Mouse (Mus musculus) heart, embryonic 12.5 days (tissue): ENCODE results near the gene Zfp39. TPM values are rescaled to one million over a fixed set of nuclear protein-coding genes. Genes with fewer than 3 reads are reported as not detected.
"Not testable (repeated sequence)": the region's sequence is repeated elsewhere in the genome, so short reads cannot be mapped to it uniquely, and the experiment has no call there.

Source experiments
- ATAC-seq: fragments of 200-750 bp; cut with Nextera tagmentation; 2 replicates; pipeline ENCODE4 v1.8.0; 2017; ENCODE audit warnings: moderate TSS enrichment, moderate library complexity; ENCODE audit not compliant: insufficient number of reproducible peaks, low FRiP score
- H3K27ac ChIP-seq: fragments of 300-500 bp; sonication (generic); 2 replicates; pipeline ENCODE4 v1.5.1; 2016; ENCODE audit warnings: mild to moderate bottlenecking, moderate library complexity; ENCODE audit not compliant: poor library complexity, severe bottlenecking
- H3K27me3 ChIP-seq: fragments of 300-500 bp; sonication (generic); replicated peaks from 2 replicates; pipeline ENCODE4 v1.6.1; 2016; ENCODE audit warnings: mild to moderate bottlenecking, moderate library complexity
- H3K36me3 ChIP-seq: fragments of 300-500 bp; sonication (generic); 2 replicates; pipeline ENCODE4 v1.6.1; 2016; ENCODE audit warnings: mild to moderate bottlenecking, moderate library complexity
- H3K4me1 ChIP-seq: fragments of 300-500 bp; sonication (generic); replicated peaks from 2 replicates; pipeline ENCODE4 v1.6.1; 2016; ENCODE audit warnings: mild to moderate bottlenecking
- H3K4me2 ChIP-seq: fragments of 300-500 bp; sonication (generic); 2 replicates; pipeline ENCODE4 v1.6.1; 2016; ENCODE audit warnings: mild to moderate bottlenecking, moderate library complexity
- H3K4me3 ChIP-seq: fragments of 300-500 bp; sonication (generic); 2 replicates; pipeline ENCODE4 v1.5.1; 2016; ENCODE audit warnings: mild to moderate bottlenecking
- H3K9ac ChIP-seq: fragments of 300-500 bp; sonication (generic); 2 replicates; pipeline ENCODE4 v1.6.1; 2016; ENCODE audit warnings: mild to moderate bottlenecking, moderate library complexity
- H3K9me3 ChIP-seq: fragments of 300-500 bp; sonication (generic); replicated peaks from 2 replicates; pipeline ENCODE4 v1.6.1; 2016; ENCODE audit warnings: mild to moderate bottlenecking, moderate library complexity
- WGBS: fragments of 180-500 bp; shearing (Covaris S2); methylation state at CpG from one replicate; pipeline ENCODE4 v1.1.7; 2016; 5-methylcytosine and 5-hydroxymethylcytosine counted together
- polyA plus RNA-seq: library from polyadenylated mRNA; unstranded; fragments of >200 nt; fragmentation: Nextera tagmentation; extraction: Ambion mirVana; gene quantifications from 2 replicates; pipeline ENCODE4 v1.2.1, GENCODE M21; 2016

The Zfp39 gene
- polyA plus RNA-seq, 1 experiment from 2014 or later: 5.1 TPM

- ATAC-seq: no peak
- Histone ChIP-seq H3K9me3 (no peaks in the 10 kb centered on the region), H3K9ac (no peak overlapping the region), H3K27ac (no peak overlapping the region), H3K4me2 (no peak overlapping the region), H3K36me3 (peaks cover 25% of the 10 kb centered on the region), H3K27me3 (no peaks in the 10 kb centered on the region), H3K4me1 (peaks cover 11% of the 10 kb centered on the region), H3K4me3 (no peak overlapping the region)
- WGBS: 80% methylated on average over 4 of the region's 4 CpGs
Observed at GRCm38 (mm10) chr11:58870961-58871360, 33.1 kb downstream of the Zfp39 start.

GRCm38 (mm10) chr11:58867954-58868330, 36.1 kb downstream of the Zfp39 start:
- Histone ChIP-seq H3K9me3 (0 out of 2 replicates have a peak, but pooled peaks cover 3% of the 10 kb centered on the region), H3K4me2 (peak overlapping the region; percentile 90), H3K36me3 (peaks cover 22% of the 10 kb centered on the region), H3K27me3 (no peaks in the 10 kb centered on the region), H3K9ac (peak overlapping the region; percentile 78; the same call in 1 of the 2 replicates), H3K4me3 (peak overlapping the region; percentile 79), H3K27ac (no peak overlapping the region), H3K4me1 (peaks cover 11% of the 10 kb centered on the region)
- WGBS: 86% methylated on average over 6 of the region's 6 CpGs
- no peak for ATAC-seq

- Histone ChIP-seq H3K4me2 (peak within 1 kb of the TSS; percentile 90), H3K36me3 (peaks cover 22% of the 10 kb centered on the region), H3K27ac (peak within 1 kb of the TSS; percentile 80), H3K27me3 (no peaks in the 10 kb centered on the region), H3K9me3 (0 out of 2 replicates have a peak, but pooled peaks cover 3% of the 10 kb centered on the region), H3K9ac (peak within 1 kb of the TSS; percentile 78), H3K4me3 (peak within 1 kb of the TSS; percentile 79), H3K4me1 (peaks cover 11% of the 10 kb centered on the region)
- 3% methylated on average over 37 of the region's 37 CpGs for WGBS
- peak; percentile 88 for ATAC-seq
Observed at GRCm38 (mm10) chr11:58867039-58867953, 36.7 kb downstream of the Zfp39 start, which contains the start of gene 2810021J22Rik. Gene 2810021J22Rik, plus strand, starts transcription at chr11:58867216.

- Histone ChIP-seq H3K4me2 (no peak overlapping the region), H3K27ac (no peak overlapping the region), H3K9me3 (peaks cover 43% of the 10 kb centered on the region), H3K27me3 (no peaks in the 10 kb centered on the region), H3K36me3 (peaks cover 52% of the 10 kb centered on the region), H3K9ac (no peak overlapping the region), H3K4me3 (no peak overlapping the region), H3K4me1 (no peaks in the 10 kb centered on the region)
- 88% methylated on average over 8 of the region's 8 CpGs for WGBS
- no peak for ATAC-seq
Observed at GRCm38 (mm10) chr11:58860744-58861143, 43.3 kb downstream of the Zfp39 start.

- ATAC-seq: no peak
- H3K36me3 ChIP-seq: peaks cover 33% of the 10 kb centered on the region
- WGBS: 73% methylated on average over 2 of the region's 2 CpGs
Observed at GRCm38 (mm10) chr11:58849731-58850130, 54.3 kb downstream of the Zfp39 start.

GRCm38 (mm10) chr11:58847636-58848035, 56.4 kb downstream of the Zfp39 start:
- Histone ChIP-seq H3K36me3 (peaks cover 25% of the 10 kb centered on the region), H3K4me2 (peak overlapping the region; percentile 91), H3K27me3 (no peaks in the 10 kb centered on the region), H3K4me3 (peak overlapping the region; percentile 95), H3K9ac (peak overlapping the region; percentile 89), H3K27ac (peak overlapping the region; percentile 78; the same call in 1 of the 2 replicates), H3K9me3 (0 out of 2 replicates have a peak, but pooled peaks cover 3% of the 10 kb centered on the region), H3K4me1 (peaks cover 7% of the 10 kb centered on the region)
- WGBS: 44% methylated on average over 9 of the region's 9 CpGs
- 0 out of 2 replicates have a peak, but pooled peaks have one; percentile 10 for ATAC-seq

More at GRCm38 (mm10) chr11:58849731-58850130, 54.3 kb downstream of the Zfp39 start:
- Histone ChIP-seq H3K4me1 (peaks cover 7% of the 10 kb centered on the region), H3K27me3 (no peaks in the 10 kb centered on the region), H3K9me3 (0 out of 2 replicates have a peak, but pooled peaks cover 3% of the 10 kb centered on the region), H3K4me2 (no peak overlapping the region), H3K27ac (no peak overlapping the region), H3K4me3 (no peak overlapping the region), H3K9ac (no peak overlapping the region)

- WGBS: under 1% methylated on average over 24 of the region's 24 CpGs
- peak within 1 kb of the TSS; percentile 95 for H3K4me3 ChIP-seq
- H3K9ac ChIP-seq: peak within 1 kb of the TSS; percentile 89
- H3K27me3 ChIP-seq: no peaks in the 10 kb centered on the region
- peak; percentile 100 for ATAC-seq
- H3K27ac ChIP-seq: peak within 1 kb of the TSS; percentile 78
- peak within 1 kb of the TSS; percentile 91 for H3K4me2 ChIP-seq
- H3K36me3 ChIP-seq: peaks cover 19% of the 10 kb centered on the region
- H3K4me1 ChIP-seq: peaks cover 7% of the 10 kb centered on the region
- H3K9me3 ChIP-seq: 0 out of 2 replicates have a peak, but pooled peaks cover 3% of the 10 kb centered on the region
Observed at GRCm38 (mm10) chr11:58846919-58847461, 57.0 kb downstream of the Zfp39 start, which contains the start of gene Gm12258. Gene Gm12258, plus strand, starts transcription at chr11:58847158.

GRCm38 (mm10) chr11:58838951-58839350, 65.1 kb downstream of the Zfp39 start, which contains the start of gene Olfr311:
Gene Olfr311, plus strand, starts transcription at chr11:58839251.
- H3K27ac ChIP-seq, H3K27me3 ChIP-seq, H3K9ac ChIP-seq, H3K36me3 ChIP-seq, H3K4me3 ChIP-seq, H3K4me2 ChIP-seq, H3K9me3 ChIP-seq, H3K4me1 ChIP-seq, ATAC-seq: not testable (repeated sequence)

Other genes starting within 250 kb of the Zfp39 start
- not detected in 2 replicates for gene Olfr322, start 245.4 kb downstream of the Zfp39 start, polyA plus RNA-seq
- gene Olfr320, start 223.1 kb downstream of the Zfp39 start, polyA plus RNA-seq: not detected in 2 replicates
- not detected in 2 replicates for gene Olfr319, start 205.1 kb downstream of the Zfp39 start, polyA plus RNA-seq
- not detected in 2 replicates for gene Olfr318, start 180.2 kb downstream of the Zfp39 start, polyA plus RNA-seq
- gene Olfr317, start 165.0 kb downstream of the Zfp39 start, polyA plus RNA-seq: not detected in 2 replicates
- not detected in 2 replicates for gene Olfr316, start 151.5 kb downstream of the Zfp39 start, polyA plus RNA-seq
- not detected in 2 replicates for gene Olfr315, start 131.0 kb downstream of the Zfp39 start, polyA plus RNA-seq
- 0.10 TPM in 1 of 2 replicates, not detected in the other for gene Olfr314, start 121.3 kb downstream of the Zfp39 start, polyA plus RNA-seq
- 0.65 and 1.1 TPM in 2 replicates for gene Fam183b, start 102.3 kb downstream of the Zfp39 start, polyA plus RNA-seq
- gene Olfr313, start 89.2 kb downstream of the Zfp39 start, polyA plus RNA-seq: 0.18 TPM in 1 of 2 replicates, not detected in the other
- gene Olfr312, start 75.0 kb downstream of the Zfp39 start, polyA plus RNA-seq: 0.10 and 0.12 TPM in 2 replicates
- gene Olfr311, start 65.0 kb downstream of the Zfp39 start, polyA plus RNA-seq: not detected in 2 replicates
- gene Gm12258, start 57.1 kb downstream of the Zfp39 start, polyA plus RNA-seq: 4.6 and 5.4 TPM in 2 replicates
- 3.6 and 4.8 TPM in 2 replicates for gene 2810021J22Rik, start 37.0 kb downstream of the Zfp39 start, polyA plus RNA-seq
- 0.11 and 0.13 TPM in 2 replicates for gene Btnl10, start 13.7 kb upstream of the Zfp39 start, polyA plus RNA-seq
- gene Rnf187, start 34.7 kb upstream of the Zfp39 start, polyA plus RNA-seq: 208 and 213 TPM in 2 replicates
- gene Hist3h2ba, start 44.7 kb upstream of the Zfp39 start, polyA plus RNA-seq: 8.5 and 11.6 TPM in 2 replicates
- 26.5 and 28.4 TPM in 2 replicates for gene Hist3h2a, start 50.5 kb upstream of the Zfp39 start, polyA plus RNA-seq
- gene Trim17, start 50.5 kb upstream of the Zfp39 start, polyA plus RNA-seq: 1.1 and 1.5 TPM in 2 replicates
- gene Trim11, start 73.9 kb upstream of the Zfp39 start, polyA plus RNA-seq: 27.6 and 30.8 TPM in 2 replicates
- 39.2 and 42.5 TPM in 2 replicates for gene Obscn, start 232.2 kb upstream of the Zfp39 start, polyA plus RNA-seq